In the genomic region with DNA sequence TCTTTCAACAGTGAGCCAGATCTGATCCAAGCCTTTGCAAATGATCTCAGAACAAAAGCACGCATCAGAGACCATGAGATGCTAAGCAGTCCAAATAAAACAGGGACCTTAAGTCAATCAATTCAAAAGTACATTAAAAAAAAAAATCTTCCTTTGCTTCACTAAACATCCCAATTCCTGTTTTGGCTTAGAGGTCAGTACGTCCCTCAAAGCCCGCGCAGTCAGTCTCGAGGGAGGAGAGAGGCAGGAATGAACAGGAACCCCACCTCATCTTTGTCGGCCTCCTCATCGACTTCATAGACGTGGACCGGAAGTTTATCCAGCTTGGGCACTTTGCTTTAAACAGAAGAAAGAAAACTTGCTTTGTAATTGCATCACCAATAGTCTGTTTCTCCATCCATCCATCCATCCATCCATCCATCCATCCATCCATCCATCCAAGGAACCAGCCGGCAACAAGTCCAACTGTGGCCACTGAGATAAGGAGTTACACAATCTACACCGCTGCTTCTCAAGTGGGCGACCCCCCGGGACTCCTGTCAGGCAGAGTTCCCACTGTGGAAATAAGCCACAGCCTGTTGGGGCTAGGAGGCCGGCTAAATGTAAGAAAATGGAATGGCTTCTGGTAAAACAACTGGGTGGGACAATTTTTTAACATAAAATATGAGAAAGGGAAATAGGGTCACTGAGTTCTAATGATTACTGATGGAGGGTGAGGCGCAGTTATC, we compare ENCODE assay signal across 18 mouse cellular contexts.
DNase-seq lines count a peak whose midpoint lies in the region; ATAC-seq and TF ChIP-seq lines count a peak whose summit lies in the region.
"Had no signal": no experiment of that assay in that cellular context is flagged by ENCODE, and none has a peak within 500 bp of the region (broad histone marks: within the 10 kb centered on the region; RNA-seq: fewer than 3 reads in every experiment).

No protein-coding gene starts in this region.

- H3K4me3 ChIP-seq in kidney, postnatal 0 days (replicated peaks; ENCODE audit: low read depth, low read length), result no peak overlapping the region
- H3K4me3 ChIP-seq in heart, postnatal 0 days (ENCODE audit: low read depth, low read length), result no peak overlapping the region
- no peak overlapping the region for H3K4me3 ChIP-seq in lung, postnatal 0 days (ENCODE audit: low read depth, low read length)
- H3K4me3 ChIP-seq in stomach, embryonic 16.5 days (replicated peaks; ENCODE audit: low read length), result no peak overlapping the region
- H3K4me3 ChIP-seq in kidney, embryonic 16.5 days (ENCODE audit: low read length), result no peak overlapping the region
- H3K4me3 ChIP-seq: erythroblast, embryonic 14.5 days; forebrain, embryonic 15.5 days; heart, embryonic 15.5 days; myocyte had no signal

- no peak for TF ChIP-seq EP300 in heart, postnatal 0 days (IDR thresholded peaks at IDR 0.05; ENCODE audit: low read depth)
- peak; percentile 90 for TF ChIP-seq EP300 in lung, postnatal 0 days (IDR thresholded peaks at IDR 0.05)

- no peak overlapping the region for H3K9ac ChIP-seq in kidney, postnatal 0 days (ENCODE audit: low read depth, low read length)
- H3K9ac ChIP-seq in heart, postnatal 0 days (replicated peaks; ENCODE audit: low read depth, low read length), result no peak overlapping the region
- H3K9ac ChIP-seq in lung, postnatal 0 days (replicated peaks; ENCODE audit: low read depth), result no peak overlapping the region
- H3K9ac ChIP-seq in stomach, embryonic 16.5 days (ENCODE audit: low read length), result 0 out of 2 replicates have a peak overlapping the region, but pooled peaks have one; percentile 18
- no peak overlapping the region for H3K9ac ChIP-seq in kidney, embryonic 16.5 days (replicated peaks; ENCODE audit: low read length)
- H3K9ac ChIP-seq: forebrain, embryonic 15.5 days; heart, embryonic 15.5 days; hindbrain, embryonic 14.5 days; liver, postnatal 0 days had no signal

- no peak for ATAC-seq in kidney, postnatal 0 days (replicated peaks; ENCODE audit: low FRiP score, low read depth)
- no peak for ATAC-seq in heart, postnatal 0 days (ENCODE audit: insufficient read depth, low read depth)
- peak; percentile 52 for ATAC-seq in lung, postnatal 0 days
- ATAC-seq in stomach, embryonic 16.5 days (ENCODE audit: insufficient read depth, low FRiP score), result no peak
- ATAC-seq in kidney, embryonic 16.5 days (ENCODE audit: low FRiP score, low TSS enrichment), result no peak
- ATAC-seq: forebrain, embryonic 15.5 days; liver, postnatal 0 days had no signal

- H3K27ac ChIP-seq in kidney, postnatal 0 days, result 0 out of 2 replicates have a peak overlapping the region, but pooled peaks have one; percentile 15
- 0 out of 2 replicates have a peak overlapping the region, but pooled peaks have one; percentile 2 for H3K27ac ChIP-seq in heart, postnatal 0 days (ENCODE audit: low read depth)
- H3K27ac ChIP-seq in lung, postnatal 0 days (ENCODE audit: low read length), result peak overlapping the region; percentile 54
- peak overlapping the region; percentile 79 for H3K27ac ChIP-seq in stomach, embryonic 16.5 days (ENCODE audit: low read length)
- H3K27ac ChIP-seq in kidney, embryonic 16.5 days (ENCODE audit: low read length), result no peak overlapping the region
- H3K27ac ChIP-seq: forebrain, embryonic 15.5 days; hindbrain, embryonic 14.5 days had no signal

- no peaks in the 10 kb centered on the region; the same call in 1 of the 2 replicates for H3K9me3 ChIP-seq in kidney, postnatal 0 days (replicated peaks; ENCODE audit: low read length)
- no peaks in the 10 kb centered on the region for H3K9me3 ChIP-seq in heart, postnatal 0 days (replicated peaks; ENCODE audit: control insufficient read depth, low read length)
- H3K9me3 ChIP-seq in lung, postnatal 0 days (ENCODE audit: low read length), result no peaks in the 10 kb centered on the region
- H3K9me3 ChIP-seq in stomach, embryonic 16.5 days (replicated peaks; ENCODE audit: control insufficient read depth, low read length), result 0 out of 2 replicates have a peak, but pooled peaks cover 4% of the 10 kb centered on the region
- peaks cover 3% of the 10 kb centered on the region; the same call in 1 of the 2 replicates for H3K9me3 ChIP-seq in kidney, embryonic 16.5 days (ENCODE audit: low read length)
- H3K9me3 ChIP-seq: forebrain, embryonic 15.5 days; heart, embryonic 15.5 days had no signal

- H3K4me1 ChIP-seq in kidney, postnatal 0 days (replicated peaks; ENCODE audit: insufficient read depth, low read length), result peaks cover 23% of the 10 kb centered on the region
- H3K4me1 ChIP-seq in heart, postnatal 0 days (ENCODE audit: control insufficient read depth, insufficient read depth), result no peaks in the 10 kb centered on the region
- H3K4me1 ChIP-seq in lung, postnatal 0 days (ENCODE audit: insufficient read depth, low read depth, low read length), result peaks cover 25% of the 10 kb centered on the region
- H3K4me1 ChIP-seq in stomach, embryonic 16.5 days (ENCODE audit: control insufficient read depth, insufficient read depth, low read length), result peaks cover 22% of the 10 kb centered on the region
- H3K4me1 ChIP-seq in kidney, embryonic 16.5 days (ENCODE audit: insufficient read depth, low read length), result peaks cover 38% of the 10 kb centered on the region
- H3K4me1 ChIP-seq: forebrain, embryonic 15.5 days had no signal

- TF ChIP-seq CTCF in kidney, postnatal 0 days (IDR thresholded peaks at IDR 0.05; ENCODE audit: low read depth), result no peak
- no peak for TF ChIP-seq CTCF in heart, postnatal 0 days (IDR thresholded peaks at IDR 0.05; ENCODE audit: low read depth)
- no peak for TF ChIP-seq CTCF in lung, postnatal 0 days (IDR thresholded peaks at IDR 0.05)

- H3K27me3 ChIP-seq in kidney, postnatal 0 days (ENCODE audit: insufficient read depth, low read length), result no peaks in the 10 kb centered on the region
- H3K27me3 ChIP-seq in heart, postnatal 0 days (ENCODE audit: control insufficient read depth, insufficient read depth, low read length), result no peaks in the 10 kb centered on the region
- H3K27me3 ChIP-seq in lung, postnatal 0 days (replicated peaks; ENCODE audit: insufficient read depth, low read length), result no peaks in the 10 kb centered on the region
- H3K27me3 ChIP-seq in stomach, embryonic 16.5 days (ENCODE audit: control insufficient read depth, insufficient read depth, low read length), result no peaks in the 10 kb centered on the region
- H3K27me3 ChIP-seq in kidney, embryonic 16.5 days (ENCODE audit: insufficient read depth, low read length), result no peaks in the 10 kb centered on the region
- H3K27me3 ChIP-seq: forebrain, embryonic 15.5 days; heart, embryonic 15.5 days had no signal

- WGBS in kidney, postnatal 0 days, result 58% methylated on average over 15 of the region's 15 CpGs
- 54% methylated on average over 15 of the region's 15 CpGs for WGBS in heart, postnatal 0 days
- 34% methylated on average over 15 of the region's 15 CpGs for WGBS in lung, postnatal 0 days
- 57% methylated on average over 15 of the region's 15 CpGs for WGBS in stomach, embryonic 16.5 days
- 68% methylated on average over 15 of the region's 15 CpGs for WGBS in kidney, embryonic 16.5 days

- 0 out of 2 replicates have a peak, but pooled peaks cover 12% of the 10 kb centered on the region for H3K36me3 ChIP-seq in kidney, postnatal 0 days (ENCODE audit: insufficient read depth, low read length)
- H3K36me3 ChIP-seq in heart, postnatal 0 days (replicated peaks; ENCODE audit: control insufficient read depth, insufficient read depth, low read length), result no peaks in the 10 kb centered on the region
- H3K36me3 ChIP-seq in lung, postnatal 0 days (ENCODE audit: insufficient read depth, low read length), result no peaks in the 10 kb centered on the region
- H3K36me3 ChIP-seq in stomach, embryonic 16.5 days (ENCODE audit: control insufficient read depth, insufficient read depth, low read length), result peaks cover 3% of the 10 kb centered on the region; the same call in 1 of the 2 replicates
- peaks cover 12% of the 10 kb centered on the region; the same call in 1 of the 2 replicates for H3K36me3 ChIP-seq in kidney, embryonic 16.5 days (ENCODE audit: insufficient read depth, low read length)
- H3K36me3 ChIP-seq: forebrain, embryonic 15.5 days; heart, embryonic 15.5 days had no signal

- DNase-seq in kidney, postnatal 0 days (ENCODE audit: low spot score), result peak; percentile 33
- DNase-seq in kidney, postnatal 14 days, result no peak
- DNase-seq in heart, postnatal 0 days (ENCODE audit: low spot score), result no peak
- peak; percentile 70 for DNase-seq in lung, postnatal 0 days (ENCODE audit: low spot score)
- DNase-seq in cerebellum, postnatal 14 days, result no peak
- DNase-seq: adrenal gland, postnatal 10 days; cerebellum, adult 9-10 months; liver, postnatal 0 days; right cerebral cortex, postnatal 25 days; thymus, adult 2 months had no signal

- H3K4me2 ChIP-seq in kidney, postnatal 0 days (ENCODE audit: low read length), result no peak overlapping the region
- no peak overlapping the region for H3K4me2 ChIP-seq in heart, postnatal 0 days (ENCODE audit: low read depth, low read length)
- H3K4me2 ChIP-seq in lung, postnatal 0 days (replicated peaks; ENCODE audit: low read depth, low read length), result 0 out of 2 replicates have a peak overlapping the region, but pooled peaks have one; percentile 5
- H3K4me2 ChIP-seq in stomach, embryonic 16.5 days (ENCODE audit: low read depth, low read length), result peak overlapping the region; percentile 25; the same call in 1 of the 2 replicates
- no peak overlapping the region for H3K4me2 ChIP-seq in kidney, embryonic 16.5 days (replicated peaks; ENCODE audit: low read depth, low read length)
- H3K4me2 ChIP-seq: forebrain, embryonic 15.5 days; heart, embryonic 15.5 days; hindbrain, embryonic 14.5 days; midbrain, embryonic 11.5 days had no signal

Comparison
In these comparisons a context has a peak if more than half of its experiments do, and no peak if none do; other contexts are left out.
1. DNase-seq: peak in kidney, postnatal 0 days (single experiment) and lung, postnatal 0 days (single experiment); none in kidney, postnatal 14 days (single experiment), heart, postnatal 0 days (single experiment) and cerebellum, postnatal 14 days (0 of 2).
2. H3K4me2 ChIP-seq: peak in lung, postnatal 0 days (single experiment) and stomach, embryonic 16.5 days (single experiment); none in kidney, postnatal 0 days (single experiment), heart, postnatal 0 days (single experiment) and kidney, embryonic 16.5 days (single experiment).